Mouse (Mus musculus) CH12.LX (cell line): ENCODE data around the gene Pex13. TPM values are rescaled to one million over a fixed set of nuclear protein-coding genes. Genes with fewer than 3 reads are reported as not detected.

Experiments used
- DNase-seq: peaks from one replicate; pipeline ENCODE4 v3.0.0-alpha.2; 2013; ENCODE audit errors: extremely low read depth
- H3K27ac ChIP-seq: 2 replicates; pipeline ENCODE4 v1.5.1; 2012; ENCODE audit warnings: low read depth, mild to moderate bottlenecking, control low read depth, moderate library complexity; ENCODE audit not compliant: insufficient read depth
- H3K27me3 ChIP-seq: replicated peaks from 2 replicates; pipeline ENCODE3; 2012; ENCODE audit warnings: inconsistent platforms
- H3K36me3 ChIP-seq, 2 experiments: replicated peaks in 1 of 2; 2 replicates each; pipeline versions ENCODE3 to v1.6.1; 2012; ENCODE audit warnings: inconsistent platforms in 1 of 2, low read length in 1 of 2, mild to moderate bottlenecking in 1 of 2, mixed read lengths in 1 of 2, moderate library complexity in 1 of 2; ENCODE audit not compliant: control insufficient read depth in 1 of 2, insufficient read depth in 1 of 2
- H3K4me1 ChIP-seq, 2 experiments: 2 replicates each; pipeline ENCODE4 v1.6.1; 2012; ENCODE audit warnings: inconsistent platforms in 1 of 2, moderate library complexity in 1 of 2; ENCODE audit not compliant: insufficient read depth in 2 of 2, control insufficient read depth in 1 of 2
- H3K4me2 ChIP-seq: 2 replicates; pipeline ENCODE4 v1.6.1; 2012; ENCODE audit warnings: low read depth, mild to moderate bottlenecking, control low read depth; ENCODE audit not compliant: poor library complexity, insufficient read depth, severe bottlenecking
- H3K4me3 ChIP-seq, 3 experiments: fragments of 150-350 bp in 1 of 3; sonication (generic) in 1 of 3; replicated peaks in 1 of 3; 2 replicates each; pipeline versions ENCODE3 to v1.5.1; 2011 to 2012; ENCODE audit warnings: low read depth in 2 of 3, low read length in 2 of 3, mild to moderate bottlenecking in 2 of 3, moderate library complexity in 2 of 3, control low read depth in 1 of 3, improper control_type of control experiment in 1 of 3, inconsistent platforms in 1 of 3, mixed read lengths in 1 of 3; ENCODE audit not compliant: poor library complexity in 1 of 3
- H3K79me2 ChIP-seq: replicated peaks from 2 replicates; pipeline ENCODE4 v1.6.1; 2012; ENCODE audit warnings: mild to moderate bottlenecking, moderate library complexity; ENCODE audit not compliant: control insufficient read depth, poor library complexity, insufficient read depth, severe bottlenecking; ENCODE audit errors: extremely low read depth
- H3K9ac ChIP-seq: 2 replicates; pipeline ENCODE4 v1.6.1; 2012; ENCODE audit warnings: low read depth, mild to moderate bottlenecking, control low read depth, moderate library complexity; ENCODE audit not compliant: insufficient read depth
- H3K9me3 ChIP-seq: replicated peaks from 2 replicates; pipeline ENCODE3; 2012; ENCODE audit warnings: low read length, inconsistent platforms, mixed read lengths
- CHD1 ChIP-seq: IDR thresholded peaks from 2 replicates; pipeline ENCODE4 v1.6.1; 2012; ENCODE audit warnings: low read depth, low read length, improper control_type of control experiment, inconsistent platforms
- CTCF ChIP-seq, 2 experiments: IDR thresholded peaks in 1 of 2; conservative IDR thresholded peaks in 1 of 2; 2 replicates each; pipeline ENCODE4 v1.5.1; 2011 to 2012; ENCODE audit warnings: low read depth in 2 of 2, low read length in 2 of 2, improper control_type of control experiment in 1 of 2, inconsistent platforms in 1 of 2, mild to moderate bottlenecking in 1 of 2, moderate library complexity in 1 of 2
- ELF1 ChIP-seq: IDR thresholded peaks from 2 replicates; pipeline ENCODE4 v1.6.1; 2014; ENCODE audit warnings: low read depth, mild to moderate bottlenecking, inconsistent platforms, low read length, improper control_type of control experiment
- EP300 ChIP-seq: IDR thresholded peaks from 2 replicates; pipeline ENCODE4 v1.6.1; 2011; ENCODE audit warnings: low read length, improper control_type of control experiment
- GABPA ChIP-seq: IDR thresholded peaks from 2 replicates; pipeline ENCODE4 v1.6.1; 2012; ENCODE audit warnings: low read depth, low read length, improper control_type of control experiment, inconsistent platforms; ENCODE audit not compliant: insufficient replicate concordance
- HCFC1 ChIP-seq: IDR thresholded peaks from 2 replicates; pipeline ENCODE4 v1.6.1; 2012; ENCODE audit warnings: low read depth, mild to moderate bottlenecking, inconsistent platforms, low read length, improper control_type of control experiment
- IRF4 ChIP-seq: IDR thresholded peaks from 2 replicates; pipeline ENCODE4 v1.6.1; 2014; ENCODE audit warnings: low read depth, mild to moderate bottlenecking, inconsistent platforms, low read length, improper control_type of control experiment
- JUND ChIP-seq: conservative IDR thresholded peaks from 2 replicates; pipeline ENCODE4 v1.6.1; 2011; ENCODE audit warnings: low read depth, low read length, improper control_type of control experiment
- KAT2A ChIP-seq: IDR thresholded peaks from 2 replicates; pipeline ENCODE4 v1.6.1; 2012; ENCODE audit warnings: low read length, improper control_type of control experiment, inconsistent platforms; ENCODE audit not compliant: insufficient replicate concordance
- MAX ChIP-seq: IDR thresholded peaks from 2 replicates; pipeline ENCODE4 v1.6.1; 2011; ENCODE audit warnings: low read length, improper control_type of control experiment
- MAZ ChIP-seq: IDR thresholded peaks from 2 replicates; pipeline ENCODE4 v1.6.1; 2012; ENCODE audit warnings: low read depth, mild to moderate bottlenecking, inconsistent platforms, low read length, improper control_type of control experiment, moderate library complexity
- MEF2A ChIP-seq: IDR thresholded peaks from 2 replicates; pipeline ENCODE4 v1.6.1; 2014; ENCODE audit warnings: low read depth, mild to moderate bottlenecking, inconsistent platforms, low read length, improper control_type of control experiment, borderline replicate concordance
- MXI1 ChIP-seq: IDR thresholded peaks from 2 replicates; pipeline ENCODE4 v1.6.1; 2011; ENCODE audit warnings: mild to moderate bottlenecking, low read depth, low read length, improper control_type of control experiment
- MYC ChIP-seq: IDR thresholded peaks from 2 replicates; pipeline ENCODE4 v1.6.1; 2011; ENCODE audit warnings: low read depth, mild to moderate bottlenecking, improper control_type of control experiment, low read length
- NRF1 ChIP-seq: IDR thresholded peaks from 2 replicates; pipeline ENCODE4 v1.6.1; 2014; ENCODE audit warnings: low read depth, mild to moderate bottlenecking, inconsistent platforms, low read length, improper control_type of control experiment, moderate library complexity
- PAX5 ChIP-seq: IDR thresholded peaks from 2 replicates; pipeline ENCODE4 v1.6.1; 2012; ENCODE audit warnings: low read length, inconsistent platforms, mixed read lengths
- RAD21 ChIP-seq: IDR thresholded peaks from 2 replicates; pipeline ENCODE4 v1.6.1; 2011; ENCODE audit warnings: low read depth, mild to moderate bottlenecking, low read length, improper control_type of control experiment, moderate library complexity
- SIN3A ChIP-seq: IDR thresholded peaks from 2 replicates; pipeline ENCODE4 v1.6.1; 2012; ENCODE audit warnings: low read length, improper control_type of control experiment, inconsistent platforms
- SMC3 ChIP-seq: IDR thresholded peaks from 2 replicates; pipeline ENCODE4 v1.6.1; 2011; ENCODE audit warnings: low read depth, low read length, improper control_type of control experiment
- TBP ChIP-seq: conservative IDR thresholded peaks from 2 replicates; pipeline ENCODE4 v1.6.1; 2011; ENCODE audit warnings: low read depth, low read length, improper control_type of control experiment
- UBTF ChIP-seq: IDR thresholded peaks from 2 replicates; pipeline ENCODE4 v1.6.1; 2012; ENCODE audit warnings: low read depth, mild to moderate bottlenecking, inconsistent platforms, low read length, improper control_type of control experiment, moderate library complexity
- ZKSCAN1 ChIP-seq: IDR thresholded peaks from 2 replicates; pipeline ENCODE4 v1.6.1; 2012; ENCODE audit warnings: low read depth, inconsistent platforms, low read length, improper control_type of control experiment, borderline replicate concordance
- ZMIZ1 ChIP-seq: IDR thresholded peaks from 2 replicates; pipeline ENCODE4 v1.6.1; 2012; ENCODE audit warnings: low read depth, mild to moderate bottlenecking, inconsistent platforms, low read length, improper control_type of control experiment
- ZNF384 ChIP-seq: IDR thresholded peaks from 2 replicates; pipeline ENCODE4 v1.6.1; 2012; ENCODE audit warnings: low read depth, low read length, improper control_type of control experiment, inconsistent platforms
- dilution Hi-C: fragments of 300-500 bp; cut with MboI; formaldehyde crosslinking; loops from 2 replicates; pipeline ENCODE4 v1.14.3; 2020; ENCODE audit warnings: low sequenced_read_pairs; ENCODE audit not compliant: extremely low pct_unique_long_range_greater_than_20kb, extremely low pct_ligation_motif_present
- in situ Hi-C: fragments of 300-500 bp; cut with MboI; formaldehyde crosslinking; loops from 3 replicates; pipeline ENCODE4 v1.14.3; 2019; ENCODE audit warnings: low sequenced_read_pairs, low pct_ligation_motif_present, low pct_unique_long_range_greater_than_20kb, mixed read lengths
- polyA plus RNA-seq: library from polyadenylated mRNA; unstranded; fragments of >175 nt; gene quantifications from 2 replicates; pipeline ENCODE4 v1.2.1, GENCODE M21; 2012; ENCODE audit warnings: low read depth; ENCODE audit not compliant: insufficient read length
- total RNA-seq, 2 experiments: library from RNA; depleted of rRNA; stranded (reverse); fragments of 300-350 nt in 1 of 2; fragments of >200 nt in 1 of 2; gene quantifications; 2 replicates each; pipeline ENCODE4 v1.2.3; 2012 to 2014

Gene Pex13
- total and polyA plus RNA-seq, 3 experiments = 20.4 to 42.7 (median 21.5) TPM

GRCm38 (mm10) chr11:23704604-23705294, 39.0 kb upstream of the Pex13 start (continued):
- TF ChIP-seq MYC (0 out of 2 replicates have a peak, but pooled peaks have one; percentile 18), KAT2A (no peak), CTCF (conservative IDR thresholded peaks at IDR 0.05 in 1 of 2, IDR thresholded peaks at IDR 0.05 in 1 of 2; ENCODE audit: low read depth in 2 of 2, low read length in 2 of 2) (no peak), ZKSCAN1 (no peak), MXI1 (peak; percentile 79), TBP (no peak), MAX (no peak), MEF2A (peak; percentile 24), CHD1 (peak; percentile 94; the same call in 1 of the 2 replicates), RAD21 (no peak; the same call in 1 of the 2 replicates)

GRCm38 (mm10) chr11:23701831-23702230, 36.1 kb upstream of the Pex13 start:
- peaks cover 14 to 69% of the 10 kb centered on the region in 2 experiments for H3K4me1 ChIP-seq
- peaks cover 13 to 52% of the 10 kb centered on the region in 2 experiments for H3K36me3 ChIP-seq
- in situ Hi-C loops = no loop called here
- H3K4me2 ChIP-seq = no peak overlapping the region
- dilution Hi-C loops = no loop called here
- H3K9ac ChIP-seq = no peak overlapping the region
- H3K9me3 ChIP-seq = no peaks in the 10 kb centered on the region
- peaks cover 17% of the 10 kb centered on the region for H3K79me2 ChIP-seq
- no peak for DNase-seq
- 0 out of 2 replicates have a peak overlapping the region, but pooled peaks have one; percentile 28 for H3K27ac ChIP-seq
- H3K27me3 ChIP-seq = no peaks in the 10 kb centered on the region
- H3K4me3 ChIP-seq = no peak overlapping the region
- TF ChIP-seq HCFC1 (no peak), SIN3A (no peak), JUND (no peak), ZNF384 (no peak), CHD1 (no peak), GABPA (no peak), EP300 (no peak), SMC3 (no peak), ELF1 (no peak), ZMIZ1 (no peak), CTCF (conservative IDR thresholded peaks at IDR 0.05 in 1 of 2, IDR thresholded peaks at IDR 0.05 in 1 of 2; ENCODE audit: low read depth in 2 of 2, low read length in 2 of 2) (no peak), IRF4 (no peak), MAZ (no peak), NRF1 (no peak), PAX5 (no peak), UBTF (no peak)
- TF ChIP-seq, all 38 proteins: peak for 0
